Mouse (Mus musculus) thymus, adult 2 months (tissue): ENCODE data around the gene Ckb. TPM values are rescaled to one million over a fixed set of nuclear protein-coding genes. Genes with fewer than 3 reads are reported as not detected.

Experiments
- DNase-seq: peaks from one replicate; pipeline ENCODE4 v3.0.0; 2021
- H3K27ac ChIP-seq: fragments of 200-500 bp; 2 replicates; pipeline ENCODE4 v1.5.1; 2012; ENCODE audit warnings: low read length, control low read depth; ENCODE audit not compliant: control insufficient read depth, insufficient read depth
- H3K27me3 ChIP-seq: fragments of 200-500 bp; 2 replicates; pipeline ENCODE4 v1.6.1; 2012; ENCODE audit warnings: mild to moderate bottlenecking, low read length, moderate library complexity, mixed read lengths; ENCODE audit not compliant: control insufficient read depth, insufficient read depth
- H3K36me3 ChIP-seq: fragments of 200-500 bp; 2 replicates; pipeline ENCODE4 v1.6.1; 2012; ENCODE audit warnings: mild to moderate bottlenecking, low read length, moderate library complexity; ENCODE audit not compliant: control insufficient read depth, insufficient read depth
- H3K4me1 ChIP-seq: fragments of 200-500 bp; replicated peaks from 2 replicates; pipeline ENCODE4 v1.6.1; 2012; ENCODE audit warnings: low read length; ENCODE audit not compliant: control insufficient read depth, insufficient read depth
- H3K4me3 ChIP-seq: fragments of 200-500 bp; 2 replicates; pipeline ENCODE4 v1.5.1; 2012; ENCODE audit warnings: mild to moderate bottlenecking, low read length, control low read depth, moderate library complexity; ENCODE audit not compliant: control insufficient read depth, insufficient read depth
- CTCF ChIP-seq: fragments of 200-500 bp; IDR thresholded peaks from 2 replicates; pipeline ENCODE4 v1.5.1; 2012; ENCODE audit warnings: mild to moderate bottlenecking, control low read depth, low read length, moderate library complexity, borderline replicate concordance; ENCODE audit not compliant: control insufficient read depth, poor library complexity, insufficient read depth; ENCODE audit errors: extremely low read depth
- POLR2A ChIP-seq: fragments of 200-500 bp; IDR thresholded peaks from 2 replicates; pipeline ENCODE4 v1.6.1; 2012; ENCODE audit warnings: mild to moderate bottlenecking, low read length, control low read depth, moderate library complexity; ENCODE audit not compliant: control insufficient read depth, poor library complexity, insufficient read depth; ENCODE audit errors: extremely low read depth
- WGBS: fragments of 180-500 bp; shearing (Covaris S2); methylation state at CpG from one replicate; pipeline ENCODE4 v1.1.7; 2018; 5-methylcytosine and 5-hydroxymethylcytosine counted together
- polyA plus RNA-seq: library from polyadenylated mRNA; depleted of rRNA; stranded (reverse); fragments of >200 nt; gene quantifications from 2 replicates; pipeline ENCODE4 v1.2.3, GENCODE M21; 2012

The Ckb gene
- polyA plus RNA-seq, 1 experiment = 119 TPM

DNA sequence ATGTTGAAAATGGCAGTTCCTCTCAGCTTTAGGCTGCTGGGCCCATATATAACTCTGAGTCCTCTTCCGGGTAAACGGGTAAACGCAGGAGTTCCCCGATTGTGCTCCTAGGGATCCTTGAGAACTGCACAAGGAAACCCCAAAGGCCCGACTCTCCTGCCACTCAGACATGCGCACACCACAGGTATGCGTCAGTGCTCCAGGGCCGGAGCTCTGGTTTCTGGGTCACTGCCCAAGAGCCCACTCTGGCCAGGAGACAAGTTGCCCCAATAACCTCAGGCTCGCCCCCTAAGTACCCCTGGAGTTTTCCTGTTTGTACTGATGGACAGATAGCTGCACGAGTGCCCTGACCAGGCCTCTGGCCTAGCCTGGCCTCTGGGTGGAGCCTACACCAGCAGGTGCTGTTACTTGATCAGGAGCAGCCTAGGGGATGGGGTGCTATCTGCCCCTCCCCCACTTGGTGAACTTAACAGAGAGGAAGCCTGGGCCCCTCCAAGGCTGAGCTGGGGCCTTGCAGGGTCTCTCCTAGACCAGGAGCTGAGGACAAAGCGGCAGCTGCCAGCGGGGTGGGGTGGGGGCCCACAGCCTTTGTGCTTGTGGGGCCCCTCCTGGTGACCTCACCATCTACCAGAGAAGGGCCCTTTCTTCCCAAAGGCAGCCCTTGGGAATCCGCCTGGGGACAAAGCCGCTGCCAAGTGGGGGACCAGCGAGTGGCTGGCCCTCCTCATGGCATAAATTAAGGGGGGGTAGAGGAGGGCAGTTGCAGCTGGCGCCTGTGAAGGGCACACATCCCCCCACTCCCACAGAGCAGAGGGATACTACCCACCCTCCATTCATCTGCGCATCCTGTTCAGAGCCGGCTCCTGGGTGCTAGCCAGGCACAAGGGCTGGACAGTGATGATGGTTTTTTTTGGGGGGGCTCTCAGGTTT is 21.5 kb upstream of the Ckb start:
- WGBS = 87% methylated on average over 18 of the region's 18 CpGs
- H3K4me1 ChIP-seq = peaks cover 64% of the 10 kb centered on the region
- no peaks in the 10 kb centered on the region; the same call in 1 of the 2 replicates for H3K27me3 ChIP-seq
- DNase-seq = no peak
- no peak for TF ChIP-seq POLR2A
- no peak for TF ChIP-seq CTCF
- no peak overlapping the region for H3K4me3 ChIP-seq
- H3K36me3 ChIP-seq = no peaks in the 10 kb centered on the region
- H3K27ac ChIP-seq = peak overlapping the region; percentile 5; the same call in 1 of the 2 replicates

DNA sequence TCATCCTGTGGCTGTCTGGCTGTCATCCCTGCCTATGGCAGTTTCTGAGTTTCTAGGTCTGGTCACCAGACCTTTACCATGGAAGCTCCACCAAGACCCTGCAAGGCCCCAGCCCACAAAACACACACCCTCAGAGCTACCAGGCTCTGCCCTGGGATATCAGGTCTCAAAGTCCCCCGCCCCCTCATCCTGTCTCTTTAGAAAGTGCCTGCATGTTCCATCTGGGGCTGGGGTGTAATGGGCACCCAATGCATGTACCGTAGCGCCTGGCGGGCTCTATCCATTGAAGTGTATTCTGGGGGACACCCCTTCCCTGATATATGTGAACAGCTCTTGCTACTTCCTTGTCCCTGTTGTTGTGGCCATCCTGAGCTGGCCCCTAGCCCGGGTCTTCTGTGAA is 20.8 kb upstream of the Ckb start:
- no peak overlapping the region for H3K4me3 ChIP-seq
- H3K27me3 ChIP-seq = no peaks in the 10 kb centered on the region; the same call in 1 of the 2 replicates
- peak overlapping the region; percentile 5; the same call in 1 of the 2 replicates for H3K27ac ChIP-seq
- DNase-seq = no peak
- TF ChIP-seq POLR2A = no peak
- TF ChIP-seq CTCF = no peak
- 92% methylated on average over 5 of the region's 5 CpGs for WGBS
- no peaks in the 10 kb centered on the region for H3K36me3 ChIP-seq
- H3K4me1 ChIP-seq = peaks cover 64% of the 10 kb centered on the region

GRCm38 (mm10) chr12:111691346-111691872 is 19.3 kb upstream of the Ckb start:
- H3K36me3 ChIP-seq = no peaks in the 10 kb centered on the region
- peaks cover 64% of the 10 kb centered on the region for H3K4me1 ChIP-seq
- DNase-seq = peak; percentile 58
- WGBS = 35% methylated on average over 5 of the region's 5 CpGs
- peak; percentile 41; the same call in 1 of the 2 replicates for TF ChIP-seq CTCF
- TF ChIP-seq POLR2A = no peak
- H3K27ac ChIP-seq = peak overlapping the region; percentile 77
- H3K4me3 ChIP-seq = no peak overlapping the region
- no peaks in the 10 kb centered on the region for H3K27me3 ChIP-seq

DNA sequence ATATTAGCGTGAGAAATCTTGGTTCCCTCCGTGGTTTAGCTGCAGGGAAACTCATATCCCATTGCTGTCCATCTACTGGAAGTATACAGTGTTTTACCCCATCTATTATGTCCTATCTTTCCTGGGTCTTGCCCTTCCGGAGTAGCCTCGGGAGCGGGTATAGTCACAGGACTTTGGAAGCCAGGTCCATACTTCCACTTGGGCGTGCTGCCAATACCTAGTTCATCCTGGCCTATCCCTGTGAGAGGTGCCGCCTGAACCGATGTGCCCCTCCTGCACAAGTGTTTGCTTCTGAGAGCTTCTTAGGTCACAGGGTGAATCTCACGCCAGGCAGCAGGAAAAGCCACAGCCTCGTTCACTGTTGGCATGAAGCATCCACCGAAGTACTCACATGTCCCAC is 17.3 kb upstream of the Ckb start:
- Histone ChIP-seq H3K36me3 (no peaks in the 10 kb centered on the region), H3K27me3 (no peaks in the 10 kb centered on the region), H3K4me1 (peaks cover 46% of the 10 kb centered on the region), H3K27ac (no peak overlapping the region), H3K4me3 (no peak overlapping the region)
- no peak for TF ChIP-seq POLR2A
- TF ChIP-seq CTCF = no peak
- DNase-seq = no peak
- WGBS = 93% methylated on average over 11 of the region's 11 CpGs

DNA sequence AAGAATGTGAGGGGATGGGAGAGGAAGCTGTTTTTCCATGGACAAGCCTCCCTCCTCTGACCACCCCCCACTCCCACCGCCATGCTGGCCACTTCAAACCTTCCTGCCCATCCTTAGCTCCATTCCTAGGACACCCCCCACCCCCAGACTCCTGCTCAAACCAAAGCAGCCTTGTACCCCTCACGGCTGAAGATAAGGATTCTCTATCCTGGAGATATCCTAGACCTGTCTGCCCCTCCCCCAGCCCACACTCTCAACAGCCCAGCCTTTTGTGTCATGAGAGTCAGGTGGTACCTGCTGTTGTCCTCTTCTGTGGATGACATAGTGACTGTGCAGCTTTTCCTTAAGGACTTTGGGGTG is 15.9 kb upstream of the Ckb start:
- H3K4me3 ChIP-seq = no peak overlapping the region
- TF ChIP-seq POLR2A (no peak), CTCF (no peak)
- no peaks in the 10 kb centered on the region for H3K27me3 ChIP-seq
- peaks cover 32% of the 10 kb centered on the region for H3K4me1 ChIP-seq
- 71% methylated on average over 2 of the region's 2 CpGs for WGBS
- no peak for DNase-seq
- no peaks in the 10 kb centered on the region for H3K36me3 ChIP-seq
- no peak overlapping the region for H3K27ac ChIP-seq

DNA sequence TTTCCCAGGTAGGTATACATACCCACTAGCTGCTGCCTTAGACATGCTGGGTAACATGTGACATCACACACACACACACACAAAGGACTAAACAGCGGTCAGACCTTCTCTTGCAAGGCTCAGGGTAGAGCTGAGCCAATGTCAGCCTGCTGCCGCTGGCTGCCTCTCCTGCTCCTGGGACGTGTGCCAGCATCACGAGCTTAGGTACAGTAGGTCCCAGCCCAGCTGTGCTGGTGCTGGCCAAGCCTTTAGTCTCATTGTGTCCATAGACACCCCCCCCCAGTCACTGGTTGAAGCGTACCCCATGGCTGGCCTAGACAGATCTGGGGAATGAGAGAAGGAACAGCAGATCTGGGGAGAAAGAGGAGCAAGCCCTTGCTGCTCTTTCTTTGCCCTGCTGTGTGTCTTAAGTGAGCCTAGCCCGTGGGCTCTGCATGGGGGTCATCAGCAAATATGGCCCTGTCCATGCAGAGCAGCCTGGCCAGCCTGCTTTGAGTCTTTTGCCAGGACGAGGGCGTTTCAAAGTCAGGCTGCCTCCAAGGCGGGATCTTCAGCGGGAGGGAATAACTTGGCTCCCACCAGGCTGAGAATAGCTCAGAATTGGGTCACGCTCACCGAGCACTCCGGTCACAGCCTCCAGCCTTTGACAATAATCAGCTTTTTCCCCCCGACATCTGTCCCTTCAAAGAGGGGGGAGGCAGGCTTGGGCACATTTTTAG is 15.4 kb upstream of the Ckb start:
- no peak overlapping the region for H3K27ac ChIP-seq
- no peak overlapping the region for H3K4me3 ChIP-seq
- TF ChIP-seq CTCF (no peak), POLR2A (no peak)
- peaks cover 27% of the 10 kb centered on the region for H3K4me1 ChIP-seq
- DNase-seq = no peak
- no peaks in the 10 kb centered on the region for H3K27me3 ChIP-seq
- no peaks in the 10 kb centered on the region for H3K36me3 ChIP-seq
- 77% methylated on average over 14 of the region's 14 CpGs for WGBS
